Mouse (Mus musculus): Measurements from ENCODE around the gene Gm45785.
"Not testable (repeated sequence)": the region's sequence is repeated elsewhere in the genome, so short reads cannot be mapped to it uniquely, and the experiment has no call there.

Gm45785 gene

GRCm38 (mm10) chr7:140855860-140856784 lies at the start of gene Gm45785:
TSS of gene Gm45785 (minus strand) at chr7:140856331.
- peak; percentile 91 for DNase-seq

- no peak for DNase-seq
Observed at GRCm38 (mm10) chr7:140905642-140906081, 49.5 kb upstream of the Gm45785 start.

GRCm38 (mm10) chr7:140903212-140903611 lies 47.1 kb upstream of the Gm45785 start:
- peak; percentile 58 for DNase-seq

- no peak for DNase-seq
Observed at GRCm38 (mm10) chr7:140902036-140902875, 46.1 kb upstream of the Gm45785 start.

- no peak for DNase-seq
Observed at GRCm38 (mm10) chr7:140900220-140900619, 44.1 kb upstream of the Gm45785 start, which contains the start of gene Cox8b. TSS of gene Cox8b (minus strand) at chr7:140900446.

- DNase-seq, result no peak
Observed at GRCm38 (mm10) chr7:140899121-140899520, 43.0 kb upstream of the Gm45785 start.

GRCm38 (mm10) chr7:140897863-140898262 lies 41.7 kb upstream of the Gm45785 start:
- DNase-seq, result no peak

GRCm38 (mm10) chr7:140894611-140895010 lies 38.5 kb upstream of the Gm45785 start:
- no peak for DNase-seq

- no peak for DNase-seq
Observed at GRCm38 (mm10) chr7:140894031-140894430, 37.9 kb upstream of the Gm45785 start.

GRCm38 (mm10) chr7:140890636-140891035 lies 34.5 kb upstream of the Gm45785 start:
- DNase-seq, result not testable (repeated sequence)

- no peak for DNase-seq
Observed at GRCm38 (mm10) chr7:140882469-140882803, 26.3 kb upstream of the Gm45785 start.

GRCm38 (mm10) chr7:140881696-140882468 lies 25.8 kb upstream of the Gm45785 start, which contains the start of the genes Psmd13 and Sirt3:
TSS of gene Psmd13 (plus strand) at chr7:140881968.
TSS of gene Sirt3 (minus strand) at chr7:140882309.
- DNase-seq, result peak; percentile 95

- DNase-seq, result no peak
Observed at GRCm38 (mm10) chr7:140880865-140881515, 24.9 kb upstream of the Gm45785 start.

GRCm38 (mm10) chr7:140880419-140880818 lies 24.3 kb upstream of the Gm45785 start:
- DNase-seq, result no peak

- DNase-seq, result no peak
Observed at GRCm38 (mm10) chr7:140879355-140879754, 23.2 kb upstream of the Gm45785 start.

- DNase-seq, result no peak
Observed at GRCm38 (mm10) chr7:140877364-140877763, 21.2 kb upstream of the Gm45785 start.

- DNase-seq, result no peak
Observed at GRCm38 (mm10) chr7:140874224-140874623, 18.1 kb upstream of the Gm45785 start.

- DNase-seq, result no peak
Observed at GRCm38 (mm10) chr7:140864761-140865160, 8.6 kb upstream of the Gm45785 start.

- no peak for DNase-seq
Observed at GRCm38 (mm10) chr7:140860728-140861127, 4.6 kb upstream of the Gm45785 start.

- no peak for DNase-seq
Observed at GRCm38 (mm10) chr7:140859997-140860396, 3.9 kb upstream of the Gm45785 start.

- no peak for DNase-seq
Observed at GRCm38 (mm10) chr7:140858746-140859145, 2.6 kb upstream of the Gm45785 start.
